Mouse (Mus musculus): ENCODE results near the gene Tssk1. TPM values are rescaled to one million over a fixed set of nuclear protein-coding genes. Genes with fewer than 3 reads are reported as not detected.

The Tssk1 gene
- total and polyA plus RNA-seq, 3 experiments, result 0.04 to 0.36 TPM; not detected in 1

- no peak for DNase-seq (ENCODE audit: low read depth, low spot score)
- H3K79me2 ChIP-seq (ENCODE audit: control insufficient read depth, insufficient read depth, low read length, poor library complexity), result no peaks in the 10 kb centered on the region
- no peak for TF ChIP-seq MXI1 (IDR thresholded peaks at IDR 0.05; ENCODE audit: low read depth, low read length)
- no peaks in the 10 kb centered on the region; a peak in 1 of 4 replicates for H3K36me3 ChIP-seq (ENCODE audit: control insufficient read depth in 1 of 2, insufficient read depth in 2 of 2, low read length in 2 of 2)
- no peak overlapping the region for H3K9ac ChIP-seq (ENCODE audit: control insufficient read depth, low read depth, low read length, poor library complexity, severe bottlenecking)
- H3K4me1 ChIP-seq (ENCODE audit: control insufficient read depth in 1 of 2, insufficient read depth in 2 of 2, low read length in 2 of 2), result peaks cover 2 to 9% of the 10 kb centered on the region in 2 experiments; a peak in 2 of 4 replicates
- H3K27ac ChIP-seq (ENCODE audit: control insufficient read depth, low read depth, low read length), result no peak overlapping the region
- H3K9me3 ChIP-seq (replicated peaks; ENCODE audit: insufficient read depth, low read length), result no peaks in the 10 kb centered on the region
- H3K4me3 ChIP-seq (ENCODE audit: control insufficient read depth in 1 of 2, insufficient read depth in 1 of 2, low read depth in 2 of 2, low read length in 2 of 2), result no peak overlapping the region
- H3K27me3 ChIP-seq (ENCODE audit: control insufficient read depth in 1 of 2, insufficient read depth in 2 of 2, low read length in 2 of 2), result no peaks in the 10 kb centered on the region
Measured at GRCm38 (mm10) chr16:17945081-17945831, 51.2 kb downstream of the Tssk1 start.

Other genes starting within 250 kb of the Tssk1 start
- 1.7 and 1.9 TPM in 2 replicates for gene Ccdc74a, start 247.8 kb upstream of the Tssk1 start, total RNA-seq (2012; rRNA removed)
- 1 to 10 TPM in 1 of 2 experiments, not detected in 1; 4.6 TPM for gene Ccdc74a, start 247.8 kb upstream of the Tssk1 start, polyA plus RNA-seq (2012; ENCODE audit: insufficient read depth in 1 of 2, insufficient read length in 2 of 2, low read depth in 1 of 2, low replicate concordance in 2 of 2, missing spikeins in 1 of 2)
- 25.9 and 27.6 TPM in 2 replicates for gene Med15, start 161.3 kb upstream of the Tssk1 start, total RNA-seq (2012; rRNA removed)
- 10 to 100 TPM in 1 of 2 experiments, not detected in 1; 62.0 TPM for gene Med15, start 161.3 kb upstream of the Tssk1 start, polyA plus RNA-seq (2012; ENCODE audit: insufficient read depth in 1 of 2, insufficient read length in 2 of 2, low read depth in 1 of 2, low replicate concordance in 2 of 2, missing spikeins in 1 of 2)
- 93.6 and 97.0 TPM in 2 replicates for gene Klhl22, start 134.6 kb upstream of the Tssk1 start, total RNA-seq (2012; rRNA removed)
- 100 to 1,000 TPM in 1 of 2 experiments, 10 to 100 TPM in 1; 82.4 to 191 TPM for gene Klhl22, start 134.6 kb upstream of the Tssk1 start, polyA plus RNA-seq (2012; ENCODE audit: insufficient read depth in 1 of 2, insufficient read length in 2 of 2, low read depth in 1 of 2, low replicate concordance in 2 of 2, missing spikeins in 1 of 2)
- gene Scarf2, start 96.9 kb upstream of the Tssk1 start, total RNA-seq (2012; rRNA removed), result 0.62 TPM in 2 replicates
- gene Scarf2, start 96.9 kb upstream of the Tssk1 start, polyA plus RNA-seq (2012; ENCODE audit: insufficient read depth in 1 of 2, insufficient read length in 2 of 2, low read depth in 1 of 2, low replicate concordance in 2 of 2, missing spikeins in 1 of 2), result 1 to 10 TPM in 1 of 2 experiments, not detected in 1; 1.2 TPM
- gene B830017H08Rik, start 61.1 kb upstream of the Tssk1 start, total RNA-seq (2012; rRNA removed), result not detected in 2 replicates
- under 1 TPM in 1 of 2 experiments, not detected in 1; 0.06 TPM for gene B830017H08Rik, start 61.1 kb upstream of the Tssk1 start, polyA plus RNA-seq (2012; ENCODE audit: insufficient read depth in 1 of 2, insufficient read length in 2 of 2, low read depth in 1 of 2, low replicate concordance in 2 of 2, missing spikeins in 1 of 2)
- gene Car15, start 55.9 kb upstream of the Tssk1 start, total RNA-seq (2012; rRNA removed), result 2.0 and 2.4 TPM in 2 replicates
- 1 to 10 TPM in 1 of 2 experiments, not detected in 1; 3.6 TPM for gene Car15, start 55.9 kb upstream of the Tssk1 start, polyA plus RNA-seq (2012; ENCODE audit: insufficient read depth in 1 of 2, insufficient read length in 2 of 2, low read depth in 1 of 2, low replicate concordance in 2 of 2, missing spikeins in 1 of 2)
- gene Gm20518, start 2.6 kb upstream of the Tssk1 start, total RNA-seq (2012; rRNA removed), result 0.16 and 0.35 TPM in 2 replicates
- gene Gm20518, start 2.6 kb upstream of the Tssk1 start, polyA plus RNA-seq (2012; ENCODE audit: insufficient read depth in 1 of 2, insufficient read length in 2 of 2, low read depth in 1 of 2, low replicate concordance in 2 of 2, missing spikeins in 1 of 2), result under 1 TPM in 1 of 2 experiments, not detected in 1; 0.53 TPM
- gene Dgcr2, start 4.3 kb downstream of the Tssk1 start, total RNA-seq (2012; rRNA removed), result 35.1 and 37.1 TPM in 2 replicates
- gene Dgcr2, start 4.3 kb downstream of the Tssk1 start, polyA plus RNA-seq (2012; ENCODE audit: insufficient read depth in 1 of 2, insufficient read length in 2 of 2, low read depth in 1 of 2, low replicate concordance in 2 of 2, missing spikeins in 1 of 2), result 10 to 100 TPM in 1 of 2 experiments, not detected in 1; 53.7 TPM
- gene Tssk2, start 4.4 kb downstream of the Tssk1 start, total RNA-seq (2012; rRNA removed), result 0.10 TPM in 1 of 2 replicates, not detected in the other
- under 1 TPM in 1 of 2 experiments, not detected in 1; 0.24 TPM for gene Tssk2, start 4.4 kb downstream of the Tssk1 start, polyA plus RNA-seq (2012; ENCODE audit: insufficient read depth in 1 of 2, insufficient read length in 2 of 2, low read depth in 1 of 2, low replicate concordance in 2 of 2, missing spikeins in 1 of 2)
- gene Ess2, start 17.1 kb downstream of the Tssk1 start, total RNA-seq (2012; rRNA removed), result 18.5 and 21.7 TPM in 2 replicates
- 10 to 100 TPM in 1 of 2 experiments, not detected in 1; 26.8 TPM for gene Ess2, start 17.1 kb downstream of the Tssk1 start, polyA plus RNA-seq (2012; ENCODE audit: insufficient read depth in 1 of 2, insufficient read length in 2 of 2, low read depth in 1 of 2, low replicate concordance in 2 of 2, missing spikeins in 1 of 2)
- not detected in 2 replicates for gene Gsc2, start 20.8 kb downstream of the Tssk1 start, total RNA-seq (2012; rRNA removed)
- gene Gsc2, start 20.8 kb downstream of the Tssk1 start, polyA plus RNA-seq (2012; ENCODE audit: insufficient read depth in 1 of 2, insufficient read length in 2 of 2, low read depth in 1 of 2, low replicate concordance in 2 of 2, missing spikeins in 1 of 2), result not detected
- 102 and 114 TPM in 2 replicates for gene Slc25a1, start 34.0 kb downstream of the Tssk1 start, total RNA-seq (2012; rRNA removed)
- gene Slc25a1, start 34.0 kb downstream of the Tssk1 start, polyA plus RNA-seq (2012; ENCODE audit: insufficient read depth in 1 of 2, insufficient read length in 2 of 2, low read depth in 1 of 2, low replicate concordance in 2 of 2, missing spikeins in 1 of 2), result 100 to 1,000 TPM in 1 of 2 experiments, not detected in 1; 184 TPM
- not detected in 2 replicates for gene Vpreb2, start 86.2 kb downstream of the Tssk1 start, total RNA-seq (2012; rRNA removed)
- gene Vpreb2, start 86.2 kb downstream of the Tssk1 start, polyA plus RNA-seq (2012; ENCODE audit: insufficient read depth in 1 of 2, insufficient read length in 2 of 2, low read depth in 1 of 2, low replicate concordance in 2 of 2, missing spikeins in 1 of 2), result not detected
- 64.1 and 66.8 TPM in 2 replicates for gene Dgcr6, start 158.6 kb downstream of the Tssk1 start, total RNA-seq (2012; rRNA removed)
- gene Dgcr6, start 158.6 kb downstream of the Tssk1 start, polyA plus RNA-seq (2012; ENCODE audit: insufficient read depth in 1 of 2, insufficient read length in 2 of 2, low read depth in 1 of 2, low replicate concordance in 2 of 2, missing spikeins in 1 of 2), result 100 to 1,000 TPM in 1 of 2 experiments, not detected in 1; 133 TPM
- 40.2 and 43.3 TPM in 2 replicates for gene Prodh, start 196.0 kb downstream of the Tssk1 start, total RNA-seq (2012; rRNA removed)
- gene Prodh, start 196.0 kb downstream of the Tssk1 start, polyA plus RNA-seq (2012; ENCODE audit: insufficient read depth in 1 of 2, insufficient read length in 2 of 2, low read depth in 1 of 2, low replicate concordance in 2 of 2, missing spikeins in 1 of 2), result 10 to 100 TPM in 1 of 2 experiments, not detected in 1; 53.6 TPM
- gene Rtn4r, start 233.4 kb downstream of the Tssk1 start, total RNA-seq (2012; rRNA removed), result 0.10 TPM in 1 of 2 replicates, not detected in the other
- gene Rtn4r, start 233.4 kb downstream of the Tssk1 start, polyA plus RNA-seq (2012; ENCODE audit: insufficient read depth in 1 of 2, insufficient read length in 2 of 2, low read depth in 1 of 2, low replicate concordance in 2 of 2, missing spikeins in 1 of 2), result under 1 TPM in 1 of 2 experiments, not detected in 1; 0.04 TPM

Measured in MEL (cell line).